Mouse (Mus musculus): ENCODE results near the gene Alcam. TPM values are rescaled to one million over a fixed set of nuclear protein-coding genes. Genes with fewer than 3 reads are reported as not detected.

Gene Alcam
- total and polyA plus RNA-seq, 3 experiments, result not detected

- no peak for DNase-seq (ENCODE audit: low read depth, low spot score)
- H3K4me3 ChIP-seq (ENCODE audit: control insufficient read depth in 1 of 2, insufficient read depth in 1 of 2, low read depth in 2 of 2, low read length in 2 of 2), result no peak overlapping the region
- H3K79me2 ChIP-seq (ENCODE audit: control insufficient read depth, insufficient read depth, low read length, poor library complexity), result no peaks in the 10 kb centered on the region
- TF ChIP-seq CHD2 (IDR thresholded peaks at IDR 0.05; ENCODE audit: low read length) (no peak), MXI1 (IDR thresholded peaks at IDR 0.05; ENCODE audit: low read depth, low read length) (no peak), TCF12 (IDR thresholded peaks at IDR 0.05; ENCODE audit: low read depth, low read length) (no peak)
- H3K27me3 ChIP-seq (ENCODE audit: control insufficient read depth in 1 of 2, insufficient read depth in 2 of 2, low read length in 2 of 2), result no peaks in the 10 kb centered on the region; a peak in 1 of 4 replicates
- H3K36me3 ChIP-seq (ENCODE audit: control insufficient read depth in 1 of 2, insufficient read depth in 2 of 2, low read length in 2 of 2), result no peaks in the 10 kb centered on the region
- H3K27ac ChIP-seq (ENCODE audit: control insufficient read depth, low read depth, low read length), result no peak overlapping the region
- no peaks in the 10 kb centered on the region for H3K9me3 ChIP-seq (replicated peaks; ENCODE audit: insufficient read depth, low read length)
- H3K4me1 ChIP-seq (ENCODE audit: control insufficient read depth in 1 of 2, insufficient read depth in 2 of 2, low read length in 2 of 2), result no peaks in the 10 kb centered on the region
- H3K9ac ChIP-seq (ENCODE audit: control insufficient read depth, low read depth, low read length, poor library complexity, severe bottlenecking), result no peak overlapping the region
Measured at GRCm38 (mm10) chr16:52243421-52243973, 210.4 kb downstream of the Alcam start.

GRCm38 (mm10) chr16:52242144-52242543 lies 211.7 kb downstream of the Alcam start:
- H3K9ac ChIP-seq (ENCODE audit: control insufficient read depth, low read depth, low read length, poor library complexity, severe bottlenecking), result no peak overlapping the region
- H3K36me3 ChIP-seq (ENCODE audit: control insufficient read depth in 1 of 2, insufficient read depth in 2 of 2, low read length in 2 of 2), result no peaks in the 10 kb centered on the region
- no peaks in the 10 kb centered on the region for H3K79me2 ChIP-seq (ENCODE audit: control insufficient read depth, insufficient read depth, low read length, poor library complexity)
- H3K4me3 ChIP-seq (ENCODE audit: control insufficient read depth in 1 of 2, insufficient read depth in 1 of 2, low read depth in 2 of 2, low read length in 2 of 2), result no peak overlapping the region
- H3K27me3 ChIP-seq (ENCODE audit: control insufficient read depth in 1 of 2, insufficient read depth in 2 of 2, low read length in 2 of 2), result no peaks in the 10 kb centered on the region; a peak in 1 of 4 replicates
- H3K27ac ChIP-seq (ENCODE audit: control insufficient read depth, low read depth, low read length), result no peak overlapping the region
- H3K4me1 ChIP-seq (ENCODE audit: control insufficient read depth in 1 of 2, insufficient read depth in 2 of 2, low read length in 2 of 2), result no peaks in the 10 kb centered on the region
- H3K9me3 ChIP-seq (replicated peaks; ENCODE audit: insufficient read depth, low read length), result no peaks in the 10 kb centered on the region
- TF ChIP-seq MYC (IDR thresholded peaks at IDR 0.05; ENCODE audit: low read depth, low read length) (no peak), MXI1 (IDR thresholded peaks at IDR 0.05; ENCODE audit: low read depth, low read length) (no peak), ZC3H11A (IDR thresholded peaks at IDR 0.05; ENCODE audit: low read depth, low read length) (no peak), KAT2A (conservative IDR thresholded peaks at IDR 0.05; ENCODE audit: low read depth, low read length) (no peak), USF1 (IDR thresholded peaks at IDR 0.05; ENCODE audit: low read depth, low read length) (no peak), CTCF (IDR thresholded peaks at IDR 0.05 in 2 of 3, conservative IDR thresholded peaks at IDR 0.05 in 1 of 3; ENCODE audit: control insufficient read depth in 1 of 3, insufficient read depth in 1 of 3, low read depth in 2 of 3, low read length in 3 of 3, poor library complexity in 1 of 3, severe bottlenecking in 1 of 3) (no peak), GATA1 (IDR thresholded peaks at IDR 0.05; ENCODE audit: low read depth, low read length) (no peak), EP300 (IDR thresholded peaks at IDR 0.05; ENCODE audit: low read depth in 1 of 2, low read length in 2 of 2) (no peak), MAZ (IDR thresholded peaks at IDR 0.05; ENCODE audit: low read depth, low read length) (no peak), UBTF (IDR thresholded peaks at IDR 0.05; ENCODE audit: borderline replicate concordance, insufficient read depth, low read depth, low read length) (no peak), TBP (IDR thresholded peaks at IDR 0.05; ENCODE audit: low read depth, low read length) (no peak), TAL1 (IDR thresholded peaks at IDR 0.05; ENCODE audit: low read length) (no peak), MEF2A (IDR thresholded peaks at IDR 0.05; ENCODE audit: extremely low read depth, insufficient replicate concordance, low read depth, low read length, poor library complexity, severe bottlenecking) (no peak), NELFE (IDR thresholded peaks at IDR 0.05; ENCODE audit: low read depth, low read length) (no peak), NRF1 (IDR thresholded peaks at IDR 0.05; ENCODE audit: insufficient read depth, low read depth, low read length, poor library complexity, severe bottlenecking) (no peak), POLR2AphosphoS5 (IDR thresholded peaks at IDR 0.05; ENCODE audit: borderline replicate concordance, low read depth, low read length) (no peak), HCFC1 (IDR thresholded peaks at IDR 0.05; ENCODE audit: low read depth, low read length) (no peak), CHD2 (IDR thresholded peaks at IDR 0.05; ENCODE audit: low read length) (no peak), SIN3A (IDR thresholded peaks at IDR 0.05; ENCODE audit: low read length) (no peak), JUND (IDR thresholded peaks at IDR 0.05; ENCODE audit: low read depth, low read length) (no peak)
- no peak for DNase-seq (ENCODE audit: low read depth, low spot score)
